Mouse (Mus musculus) lung, adult 2 months (tissue): ENCODE results near the gene Frem3.
A peak's percentile ranks its signal among the peaks of the same experiment; 100 is the strongest.
"Not testable (repeated sequence)": the region's sequence is repeated elsewhere in the genome, so short reads cannot be mapped to it uniquely, and the experiment has no call there.

Source experiments
- CTCF ChIP-seq: fragments of 200-500 bp; IDR thresholded peaks from 2 replicates; pipeline ENCODE4 v1.5.1; 2011; ENCODE audit warnings: mild to moderate bottlenecking, low read length, control low read depth; ENCODE audit not compliant: insufficient read depth
- POLR2A ChIP-seq: fragments of 200-500 bp; IDR thresholded peaks from 2 replicates; pipeline ENCODE4 v1.6.1; 2011; ENCODE audit warnings: low read depth, mild to moderate bottlenecking, control low read depth, low read length, borderline replicate concordance; ENCODE audit errors: extremely low read depth

- not testable (repeated sequence) for TF ChIP-seq CTCF
- TF ChIP-seq POLR2A = peak; percentile 73; the same call in 1 of the 2 replicates
Observed at GRCm38 (mm10) chr8:80739155-80739924, 128.5 kb downstream of the Frem3 start, which contains the start of gene Smarca5.
